ENCODE assay signal across 12 mouse cellular contexts in genomic region chr6:22049093-22049492, GRCm38 (mm10).
DNase-seq lines count a peak whose midpoint lies in the region; ATAC-seq and TF ChIP-seq lines count a peak whose summit lies in the region.
"Had no signal": no experiment of that assay in that cellular context is flagged by ENCODE, and none has a peak within 500 bp of the region (broad histone marks: within the 10 kb centered on the region; RNA-seq: fewer than 3 reads in every experiment).

No protein-coding gene starts in this region.

- H3K27me3 ChIP-seq in kidney, postnatal 0 days (ENCODE audit: insufficient read depth, low read length), result no peaks in the 10 kb centered on the region
- H3K27me3 ChIP-seq in embryonic facial prominence, embryonic 14.5 days (replicated peaks; ENCODE audit: control insufficient read depth, insufficient read depth, low read length), result no peaks in the 10 kb centered on the region
- H3K27me3 ChIP-seq in lung, postnatal 0 days (replicated peaks; ENCODE audit: insufficient read depth, low read length), result no peaks in the 10 kb centered on the region
- H3K27me3 ChIP-seq: embryonic facial prominence, embryonic 12.5 days; limb, embryonic 12.5 days; neural tube, embryonic 12.5 days had no signal

- H3K36me3 ChIP-seq in kidney, postnatal 0 days (ENCODE audit: insufficient read depth, low read length), result 0 out of 2 replicates have a peak, but pooled peaks cover 5% of the 10 kb centered on the region
- no peaks in the 10 kb centered on the region for H3K36me3 ChIP-seq in embryonic facial prominence, embryonic 14.5 days (ENCODE audit: control insufficient read depth, insufficient read depth, low read length)
- no peaks in the 10 kb centered on the region for H3K36me3 ChIP-seq in lung, postnatal 0 days (ENCODE audit: insufficient read depth, low read length)
- H3K36me3 ChIP-seq: embryonic facial prominence, embryonic 12.5 days; neural tube, embryonic 12.5 days had no signal

- no peaks in the 10 kb centered on the region for H3K4me1 ChIP-seq in kidney, postnatal 0 days (replicated peaks; ENCODE audit: insufficient read depth, low read length)
- peaks cover 7% of the 10 kb centered on the region; the same call in 1 of the 2 replicates for H3K4me1 ChIP-seq in embryonic facial prominence, embryonic 14.5 days (ENCODE audit: control insufficient read depth, insufficient read depth, low read length)
- no peaks in the 10 kb centered on the region; the same call in 1 of the 2 replicates for H3K4me1 ChIP-seq in lung, postnatal 0 days (ENCODE audit: insufficient read depth, low read depth, low read length)
- H3K4me1 ChIP-seq: limb, embryonic 12.5 days; neural tube, embryonic 12.5 days had no signal

- H3K9ac ChIP-seq in kidney, postnatal 0 days (ENCODE audit: low read depth, low read length), result no peak overlapping the region
- H3K9ac ChIP-seq in embryonic facial prominence, embryonic 14.5 days (ENCODE audit: low read depth, low read length), result no peak overlapping the region
- H3K9ac ChIP-seq in lung, postnatal 0 days (replicated peaks; ENCODE audit: low read depth), result no peak overlapping the region
- H3K9ac ChIP-seq: embryonic facial prominence, embryonic 12.5 days; limb, embryonic 12.5 days; neural tube, embryonic 12.5 days had no signal

- no peak for ATAC-seq in kidney, postnatal 0 days (replicated peaks; ENCODE audit: low FRiP score, low read depth)
- ATAC-seq in embryonic facial prominence, embryonic 14.5 days (ENCODE audit: low read depth), result no peak
- peak; percentile 58 for ATAC-seq in lung, postnatal 0 days
- no peak for ATAC-seq in erythroid progenitor cell, adult 5-6 weeks (replicated peaks; ENCODE audit: low FRiP score, poor library complexity, severe bottlenecking)

- TF ChIP-seq CTCF in kidney, postnatal 0 days (IDR thresholded peaks at IDR 0.05; ENCODE audit: low read depth), result no peak
- TF ChIP-seq CTCF in lung, postnatal 0 days (IDR thresholded peaks at IDR 0.05), result peak; percentile 16; the same call in 1 of the 2 replicates

- H3K27ac ChIP-seq in kidney, postnatal 0 days, result peak overlapping the region; percentile 54
- peak overlapping the region; percentile 48; the same call in 1 of the 2 replicates for H3K27ac ChIP-seq in embryonic facial prominence, embryonic 14.5 days (replicated peaks; ENCODE audit: low read depth, low read length)
- H3K27ac ChIP-seq in lung, postnatal 0 days (ENCODE audit: low read length), result peak overlapping the region; percentile 61
- H3K27ac ChIP-seq: embryonic facial prominence, embryonic 12.5 days; limb, embryonic 12.5 days; neural tube, embryonic 12.5 days had no signal

- 69% methylated on average over 5 of the region's 5 CpGs for WGBS in kidney, postnatal 0 days
- 35% methylated on average over 5 of the region's 5 CpGs for WGBS in embryonic facial prominence, embryonic 14.5 days
- WGBS in lung, postnatal 0 days, result 29% methylated on average over 5 of the region's 5 CpGs

- no peaks in the 10 kb centered on the region for H3K9me3 ChIP-seq in kidney, postnatal 0 days (replicated peaks; ENCODE audit: low read length)
- H3K9me3 ChIP-seq in embryonic facial prominence, embryonic 14.5 days (ENCODE audit: control insufficient read depth, low read length), result no peaks in the 10 kb centered on the region
- H3K9me3 ChIP-seq in lung, postnatal 0 days (ENCODE audit: low read length), result no peaks in the 10 kb centered on the region
- H3K9me3 ChIP-seq: embryonic facial prominence, embryonic 12.5 days; limb, embryonic 12.5 days; neural tube, embryonic 12.5 days had no signal

- H3K4me3 ChIP-seq in kidney, postnatal 0 days (replicated peaks; ENCODE audit: low read depth, low read length), result no peak overlapping the region
- no peak overlapping the region for H3K4me3 ChIP-seq in embryonic facial prominence, embryonic 14.5 days (ENCODE audit: low read depth, low read length)
- H3K4me3 ChIP-seq in lung, postnatal 0 days (ENCODE audit: low read depth, low read length), result no peak overlapping the region
- H3K4me3 ChIP-seq: embryonic facial prominence, embryonic 12.5 days; limb, embryonic 12.5 days; neural tube, embryonic 12.5 days had no signal

- TF ChIP-seq EP300 in lung, postnatal 0 days (IDR thresholded peaks at IDR 0.05), result no peak

- H3K4me2 ChIP-seq in kidney, postnatal 0 days (ENCODE audit: low read length), result no peak overlapping the region
- no peak overlapping the region for H3K4me2 ChIP-seq in embryonic facial prominence, embryonic 14.5 days (ENCODE audit: low read depth, low read length)
- H3K4me2 ChIP-seq in lung, postnatal 0 days (replicated peaks; ENCODE audit: low read depth, low read length), result peak overlapping the region; percentile 9; the same call in 1 of the 2 replicates
- H3K4me2 ChIP-seq: embryonic facial prominence, embryonic 12.5 days; limb, embryonic 12.5 days; neural tube, embryonic 12.5 days had no signal

- peak; percentile 31 for DNase-seq in kidney, postnatal 0 days (ENCODE audit: low spot score)
- no peak for DNase-seq in kidney, adult 11 months
- peak; percentile 43 for DNase-seq in embryonic facial prominence, embryonic 14.5 days (ENCODE audit: low spot score)
- peak; percentile 53 for DNase-seq in heart, adult 8-10 months (ENCODE audit: low spot score)
- DNase-seq in lung, postnatal 0 days (ENCODE audit: low spot score), result peak; percentile 78
- no peak for DNase-seq in yolk sac, embryonic 10.5 days (ENCODE audit: low spot score)
- DNase-seq: cerebellum, adult 9-11 months; right cerebral cortex, adult 18-20 months had no signal

Comparison
In these comparisons a context has a peak if more than half of its experiments do, and no peak if none do; other contexts are left out.
1. DNase-seq: peak in kidney, postnatal 0 days (single experiment), embryonic facial prominence, embryonic 14.5 days (single experiment), heart, adult 8-10 months (single experiment) and lung, postnatal 0 days (single experiment); none in kidney, adult 11 months (single experiment) and yolk sac, embryonic 10.5 days (single experiment).
2. Peak in every context shown above with its lines, with median percentiles within 50 percentile points of each other: H3K27ac ChIP-seq.